Mouse (Mus musculus): ENCODE data around the gene Klra9. TPM values are rescaled to one million over a fixed set of nuclear protein-coding genes. Genes with fewer than 3 reads are reported as not detected.
"Not testable (repeated sequence)": the region's sequence is repeated elsewhere in the genome, so short reads cannot be mapped to it uniquely, and the experiment has no call there.

Klra9 gene
- not detected in 2 replicates for polyA plus RNA-seq (2016; fragmentation: Nextera tagmentation; extraction: Ambion mirVana)

- H3K27me3 ChIP-seq (replicated peaks); ATAC-seq (ENCODE audit: low FRiP score, low read depth); H3K4me2 ChIP-seq (replicated peaks); H3K4me3 ChIP-seq; H3K36me3 ChIP-seq; H3K9me3 ChIP-seq; H3K4me1 ChIP-seq; H3K27ac ChIP-seq; H3K9ac ChIP-seq: not testable (repeated sequence)
- WGBS: 67% methylated on average over 3 of the region's 3 CpGs
Measured at GRCm38 (mm10) chr6:130193012-130193411, at the start of gene Klra9. Gene Klra9 (minus strand): TSS chr6:130193112.

- Histone ChIP-seq H3K4me1 (no peaks in the 10 kb centered on the region), H3K36me3 (no peaks in the 10 kb centered on the region), H3K9ac (no peak overlapping the region), H3K27ac (no peak overlapping the region), H3K4me2 (replicated peaks) (no peak overlapping the region), H3K27me3 (replicated peaks) (no peaks in the 10 kb centered on the region), H3K4me3 (no peak overlapping the region), H3K9me3 (no peaks in the 10 kb centered on the region)
- 82% methylated on average over 2 of the region's 2 CpGs for WGBS
- ATAC-seq (ENCODE audit: low FRiP score, low read depth): no peak
Measured at GRCm38 (mm10) chr6:130237536-130237935, 44.6 kb upstream of the Klra9 start.

GRCm38 (mm10) chr6:130236635-130237034 lies 43.7 kb upstream of the Klra9 start:
- H3K36me3 ChIP-seq: no peaks in the 10 kb centered on the region
- H3K4me2 ChIP-seq (replicated peaks): no peak overlapping the region
- 47% methylated on average over 1 of the region's 1 CpGs for WGBS
- ATAC-seq (ENCODE audit: low FRiP score, low read depth): no peak
- no peaks in the 10 kb centered on the region for H3K27me3 ChIP-seq (replicated peaks)
- H3K4me3 ChIP-seq: no peak overlapping the region
- H3K9me3 ChIP-seq: 0 out of 2 replicates have a peak, but pooled peaks cover 4% of the 10 kb centered on the region
- H3K4me1 ChIP-seq: no peaks in the 10 kb centered on the region
- no peak overlapping the region for H3K9ac ChIP-seq
- no peak overlapping the region for H3K27ac ChIP-seq

GRCm38 (mm10) chr6:130233222-130233621 lies 40.3 kb upstream of the Klra9 start, which contains the start of gene Klra7:
Gene Klra7 (minus strand): TSS chr6:130233322.
- Histone ChIP-seq H3K36me3 (no peaks in the 10 kb centered on the region), H3K4me3 (no peak within 1 kb of the TSS), H3K27me3 (replicated peaks) (no peaks in the 10 kb centered on the region), H3K4me2 (replicated peaks) (no peak within 1 kb of the TSS), H3K4me1 (no peaks in the 10 kb centered on the region), H3K9ac (no peak within 1 kb of the TSS), H3K9me3 (peaks cover 9% of the 10 kb centered on the region; the same call in 1 of the 2 replicates), H3K27ac (no peak within 1 kb of the TSS)
- ATAC-seq (ENCODE audit: low FRiP score, low read depth): no peak

- not testable (repeated sequence) for H3K4me2 ChIP-seq (replicated peaks); H3K27me3 ChIP-seq (replicated peaks); H3K36me3 ChIP-seq; H3K27ac ChIP-seq; H3K4me1 ChIP-seq; H3K4me3 ChIP-seq; H3K9ac ChIP-seq; ATAC-seq (ENCODE audit: low FRiP score, low read depth); H3K9me3 ChIP-seq
- 74% methylated on average over 1 of the region's 1 CpGs for WGBS
Measured at GRCm38 (mm10) chr6:130197453-130197852, 4.5 kb upstream of the Klra9 start.

- H3K9me3 ChIP-seq; ATAC-seq (ENCODE audit: low FRiP score, low read depth); H3K9ac ChIP-seq; H3K4me2 ChIP-seq (replicated peaks); H3K27ac ChIP-seq; H3K4me3 ChIP-seq; H3K4me1 ChIP-seq; H3K36me3 ChIP-seq; H3K27me3 ChIP-seq (replicated peaks): not testable (repeated sequence)
- WGBS: 66% methylated on average over 4 of the region's 4 CpGs
Measured at GRCm38 (mm10) chr6:130129798-130130197, 63.1 kb downstream of the Klra9 start, which contains the start of gene Klra8. Gene Klra8 (minus strand): TSS chr6:130129898.

Other genes with a start within 250 kb of the Klra9 start
- gene Klra6, start 166.2 kb downstream of the Klra9 start, polyA plus RNA-seq (2016; fragmentation: Nextera tagmentation; extraction: Ambion mirVana): not detected in 2 replicates
- gene Klra4, start 125.8 kb downstream of the Klra9 start, polyA plus RNA-seq (2016; fragmentation: Nextera tagmentation; extraction: Ambion mirVana): not detected in 2 replicates
- not detected in 2 replicates for gene Klra8, start 63.2 kb downstream of the Klra9 start, polyA plus RNA-seq (2016; fragmentation: Nextera tagmentation; extraction: Ambion mirVana)
- gene Klra7, start 40.2 kb upstream of the Klra9 start, polyA plus RNA-seq (2016; fragmentation: Nextera tagmentation; extraction: Ambion mirVana): not detected in 2 replicates
- not detected in 2 replicates for gene Klra10, start 88.8 kb upstream of the Klra9 start, polyA plus RNA-seq (2016; fragmentation: Nextera tagmentation; extraction: Ambion mirVana)
- not detected in 2 replicates for gene Klra3, start 144.5 kb upstream of the Klra9 start, polyA plus RNA-seq (2016; fragmentation: Nextera tagmentation; extraction: Ambion mirVana)
- not detected in 2 replicates for gene Klra1, start 193.8 kb upstream of the Klra9 start, polyA plus RNA-seq (2016; fragmentation: Nextera tagmentation; extraction: Ambion mirVana)

All from neural tube, embryonic 12.5 days (tissue).